20 mouse cellular contexts compared by ENCODE assay signal in the genomic region with DNA sequence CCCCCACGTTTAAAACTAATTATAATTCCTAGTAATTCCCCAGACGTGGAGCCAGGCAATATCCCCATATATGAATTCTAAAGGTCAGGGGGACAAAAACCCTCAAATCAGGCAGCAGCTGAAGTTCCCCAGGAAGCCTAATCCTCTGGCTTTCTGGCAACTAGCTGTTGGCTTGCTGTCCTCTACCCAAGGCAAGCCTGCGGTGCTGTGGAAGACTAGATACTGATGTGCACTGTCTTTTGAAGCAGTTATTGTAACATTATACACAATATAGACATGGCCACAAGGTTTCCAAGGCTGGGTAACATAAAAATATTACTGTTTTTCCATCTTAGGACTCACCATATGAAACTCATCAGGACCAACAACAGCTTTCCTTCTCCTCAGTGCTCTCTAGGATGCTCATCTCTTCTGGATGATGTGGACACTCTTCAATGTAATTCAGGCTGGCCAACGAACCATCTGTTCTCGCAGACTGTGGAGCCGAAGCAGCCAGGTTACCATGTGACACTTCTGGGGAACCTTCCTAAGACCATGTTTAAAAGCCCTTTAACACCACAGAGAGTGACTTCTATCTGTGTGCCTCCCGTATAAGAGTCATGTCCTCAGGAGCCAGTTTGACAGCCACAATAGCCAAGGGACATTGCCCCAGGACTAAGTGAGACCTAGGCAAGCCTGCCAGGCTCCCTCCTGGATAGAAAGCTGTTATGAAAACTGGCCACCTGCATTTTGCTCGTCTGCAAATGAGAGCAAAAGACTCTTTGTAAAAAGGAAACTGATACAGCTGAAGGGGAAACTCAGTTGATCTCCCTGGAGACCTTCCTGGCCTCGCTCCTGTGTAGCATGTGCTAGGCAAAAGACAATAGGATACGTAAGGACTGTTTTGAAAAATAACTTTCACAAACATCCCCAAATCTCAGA. TPM values are rescaled to one million over a fixed set of nuclear protein-coding genes. Genes with fewer than 3 reads are reported as not detected.
DNase-seq lines count a peak whose midpoint lies in the region; ATAC-seq and TF ChIP-seq lines count a peak whose summit lies in the region.
"Had no signal": no experiment of that assay in that cellular context is flagged by ENCODE, and none has a peak within 500 bp of the region (broad histone marks: within the 10 kb centered on the region; RNA-seq: fewer than 3 reads in every experiment).

No protein-coding gene starts in this region.

- no peak; the same call in none of the 2 replicates for TF ChIP-seq RAD21 in CH12.LX (IDR thresholded peaks at IDR 0.05; ENCODE audit: low read depth, low read length)

- H3K27me3 ChIP-seq in hindbrain, embryonic 16.5 days (replicated peaks; ENCODE audit: control insufficient read depth, insufficient read depth, low read length) = no peaks in the 10 kb centered on the region
- no peaks in the 10 kb centered on the region for H3K27me3 ChIP-seq in hindbrain, embryonic 13.5 days
- H3K27me3 ChIP-seq in liver, postnatal 0 days (ENCODE audit: insufficient read depth, low read length) = no peaks in the 10 kb centered on the region
- H3K27me3 ChIP-seq in CH12.LX (replicated peaks) = peaks cover 4% of the 10 kb centered on the region
- H3K27me3 ChIP-seq: embryonic facial prominence, embryonic 13.5 days; forebrain, embryonic 13.5 days; heart, embryonic 13.5 days had no signal

- no peak for TF ChIP-seq CTCF in liver, postnatal 0 days (IDR thresholded peaks at IDR 0.05; ENCODE audit: low read depth)
- TF ChIP-seq CTCF in CH12.LX (conservative IDR thresholded peaks at IDR 0.05 in 1 of 2, IDR thresholded peaks at IDR 0.05 in 1 of 2; ENCODE audit: low read depth in 2 of 2, low read length in 2 of 2) = no peak

- no peak overlapping the region for H3K4me2 ChIP-seq in hindbrain, embryonic 16.5 days (ENCODE audit: low read length)
- H3K4me2 ChIP-seq in hindbrain, embryonic 13.5 days = no peak overlapping the region
- no peak overlapping the region for H3K4me2 ChIP-seq in liver, postnatal 0 days (ENCODE audit: low read depth, low read length)
- H3K4me2 ChIP-seq in CH12.LX (ENCODE audit: insufficient read depth, low read depth, poor library complexity, severe bottlenecking) = peak overlapping the region; percentile 21
- H3K4me2 ChIP-seq: embryonic facial prominence, embryonic 13.5 days; forebrain, embryonic 13.5 days; heart, embryonic 13.5 days had no signal

- no peak overlapping the region for H3K9ac ChIP-seq in hindbrain, embryonic 16.5 days (ENCODE audit: low read depth, low read length)
- no peak overlapping the region for H3K9ac ChIP-seq in hindbrain, embryonic 13.5 days
- H3K9ac ChIP-seq in liver, postnatal 0 days (replicated peaks) = no peak overlapping the region
- no peak overlapping the region for H3K9ac ChIP-seq in CH12.LX (ENCODE audit: insufficient read depth, low read depth)
- H3K9ac ChIP-seq: embryonic facial prominence, embryonic 13.5 days; forebrain, embryonic 13.5 days; forebrain, postnatal 0 days; heart, embryonic 13.5 days had no signal

- TF ChIP-seq POLR2A in CH12.LX (IDR thresholded peaks at IDR 0.05; ENCODE audit: low read depth, low read length) = no peak

- H3K79me2 ChIP-seq in CH12.LX (replicated peaks; ENCODE audit: control insufficient read depth, extremely low read depth, insufficient read depth, poor library complexity, severe bottlenecking) = no peaks in the 10 kb centered on the region

- no peak overlapping the region for H3K27ac ChIP-seq in hindbrain, embryonic 16.5 days (ENCODE audit: low read depth, low read length)
- H3K27ac ChIP-seq in hindbrain, embryonic 13.5 days = no peak overlapping the region
- peak overlapping the region; percentile 88; the same call in 1 of the 2 replicates for H3K27ac ChIP-seq in liver, postnatal 0 days (ENCODE audit: low read depth)
- H3K27ac ChIP-seq in CH12.LX (ENCODE audit: insufficient read depth, low read depth) = no peak overlapping the region
- H3K27ac ChIP-seq: embryonic facial prominence, embryonic 13.5 days; forebrain, embryonic 13.5 days; heart, embryonic 13.5 days had no signal

- dilution Hi-C loops in CH12.LX (cut with MboI; ENCODE audit: extremely low pct_ligation_motif_present, extremely low pct_unique_long_range_greater_than_20kb, low sequenced_read_pairs) = no loop called here

- no peaks in the 10 kb centered on the region for H3K36me3 ChIP-seq in hindbrain, embryonic 16.5 days (ENCODE audit: control insufficient read depth, insufficient read depth, low read length)
- H3K36me3 ChIP-seq in hindbrain, embryonic 13.5 days = no peaks in the 10 kb centered on the region
- H3K36me3 ChIP-seq in liver, postnatal 0 days (replicated peaks; ENCODE audit: insufficient read depth, low read length) = no peaks in the 10 kb centered on the region
- no peaks in the 10 kb centered on the region for H3K36me3 ChIP-seq in CH12.LX (replicated peaks in 1 of 2; ENCODE audit: control insufficient read depth in 1 of 2, insufficient read depth in 1 of 2, low read length in 1 of 2)
- H3K36me3 ChIP-seq: embryonic facial prominence, embryonic 13.5 days; heart, embryonic 13.5 days had no signal

- H3K9me3 ChIP-seq in hindbrain, embryonic 16.5 days (ENCODE audit: control insufficient read depth, low read length) = no peaks in the 10 kb centered on the region
- no peaks in the 10 kb centered on the region for H3K9me3 ChIP-seq in hindbrain, embryonic 13.5 days
- H3K9me3 ChIP-seq in liver, postnatal 0 days (ENCODE audit: low read length) = no peaks in the 10 kb centered on the region
- H3K9me3 ChIP-seq in CH12.LX (replicated peaks; ENCODE audit: low read length) = no peaks in the 10 kb centered on the region
- H3K9me3 ChIP-seq: embryonic facial prominence, embryonic 13.5 days; forebrain, embryonic 13.5 days; heart, embryonic 13.5 days had no signal

- H3K4me3 ChIP-seq in hindbrain, embryonic 16.5 days (ENCODE audit: low read length) = no peak overlapping the region
- no peak overlapping the region for H3K4me3 ChIP-seq in hindbrain, embryonic 13.5 days
- H3K4me3 ChIP-seq in liver, postnatal 0 days (ENCODE audit: low read depth, low read length) = no peak overlapping the region
- no peak overlapping the region for H3K4me3 ChIP-seq in CH12.LX (replicated peaks in 1 of 3; ENCODE audit: low read depth in 2 of 3, low read length in 2 of 3, poor library complexity in 1 of 3)
- H3K4me3 ChIP-seq: embryonic facial prominence, embryonic 13.5 days; forebrain, embryonic 13.5 days; heart, embryonic 13.5 days had no signal

- in situ Hi-C loops in CH12.LX (cut with MboI; ENCODE audit: low pct_ligation_motif_present, low pct_unique_long_range_greater_than_20kb, low sequenced_read_pairs) = loop anchor here (25.0 kb wide), 1 partner anchor 196 kb away; no protein-coding TSS in a partner anchor

- ATAC-seq in hindbrain, embryonic 16.5 days = peak; percentile 79; the same call in 1 of the 2 replicates
- ATAC-seq in hindbrain, embryonic 13.5 days (ENCODE audit: low FRiP score) = no peak
- no peak for ATAC-seq in liver, postnatal 0 days
- ATAC-seq: forebrain, embryonic 13.5 days; forebrain, postnatal 0 days; intestine, embryonic 16.5 days had no signal

- WGBS in hindbrain, embryonic 16.5 days = 69% methylated on average over 10 of the region's 10 CpGs
- WGBS in hindbrain, embryonic 13.5 days = 77% methylated on average over 10 of the region's 10 CpGs
- WGBS in liver, postnatal 0 days (ENCODE audit: insufficient replicate concordance) = 67% methylated on average over 10 of the region's 10 CpGs

- DNase-seq in cerebellum, postnatal 10 days = peak; percentile 73 to 78
- DNase-seq in cerebellum, adult 11-12 months = no peak
- DNase-seq in liver, postnatal 0 days = no peak
- DNase-seq in liver (no peak), CH12.LX (ENCODE audit: extremely low read depth) (peak; percentile 87)
- no peak for DNase-seq in thymus, postnatal 25 days
- DNase-seq: adrenal gland, adult 2 months; adrenal gland, postnatal 25 days; cerebellum, adult 11 months; cerebellum, adult 9-10 months; forebrain, postnatal 0 days; gastrocnemius, postnatal 36 days; heart, adult 11 months; heart, postnatal 36 days had no signal

- TF ChIP-seq EP300 in liver, postnatal 0 days (IDR thresholded peaks at IDR 0.05; ENCODE audit: low read depth) = no peak
- TF ChIP-seq EP300 in CH12.LX (IDR thresholded peaks at IDR 0.05; ENCODE audit: low read length) = peak; percentile 89

- no peaks in the 10 kb centered on the region for H3K4me1 ChIP-seq in hindbrain, embryonic 16.5 days (ENCODE audit: control insufficient read depth, insufficient read depth, low read depth, low read length)
- no peaks in the 10 kb centered on the region for H3K4me1 ChIP-seq in hindbrain, embryonic 13.5 days (replicated peaks)
- H3K4me1 ChIP-seq in liver, postnatal 0 days (ENCODE audit: insufficient read depth) = no peaks in the 10 kb centered on the region; the same call in 1 of the 2 replicates
- peaks cover 2 to 19% of the 10 kb centered on the region in 2 experiments for H3K4me1 ChIP-seq in CH12.LX (ENCODE audit: control insufficient read depth in 1 of 2, insufficient read depth in 2 of 2)
- H3K4me1 ChIP-seq: embryonic facial prominence, embryonic 13.5 days; forebrain, embryonic 13.5 days; heart, embryonic 13.5 days had no signal

TF ChIP-seq in CH12.LX, 34 proteins besides CTCF, POLR2A, EP300 and RAD21 (continues in another document):
- no peak for TF ChIP-seq CHD2 (IDR thresholded peaks at IDR 0.05; ENCODE audit: low read length)
- peak; percentile 98 for TF ChIP-seq MAX (IDR thresholded peaks at IDR 0.05; ENCODE audit: low read length)
- TF ChIP-seq ZNF384 (IDR thresholded peaks at IDR 0.05; ENCODE audit: low read depth, low read length) = no peak
- TF ChIP-seq ETS1 (conservative IDR thresholded peaks at IDR 0.05; ENCODE audit: low read depth, low read length) = peak; percentile 83
- peak; percentile 92 for TF ChIP-seq IRF4 (IDR thresholded peaks at IDR 0.05; ENCODE audit: low read depth, low read length)
- TF ChIP-seq UBTF (IDR thresholded peaks at IDR 0.05; ENCODE audit: low read depth, low read length) = no peak
- no peak for TF ChIP-seq ZC3H11A (IDR thresholded peaks at IDR 0.05; ENCODE audit: low read depth, low read length)
- peak; percentile 91 for TF ChIP-seq MYC (IDR thresholded peaks at IDR 0.05; ENCODE audit: low read depth, low read length)
- TF ChIP-seq TCF12 (IDR thresholded peaks at IDR 0.05; ENCODE audit: low read depth, low read length) = peak; percentile 80
- TF ChIP-seq MEF2A (IDR thresholded peaks at IDR 0.05; ENCODE audit: borderline replicate concordance, low read depth, low read length) = peak; percentile 57; the same call in 1 of the 2 replicates
- peak; percentile 88 for TF ChIP-seq BHLHE40 (IDR thresholded peaks at IDR 0.05; ENCODE audit: low read depth, low read length)
- no peak for TF ChIP-seq NRF1 (IDR thresholded peaks at IDR 0.05; ENCODE audit: low read depth, low read length)

RNA-seq across cellular contexts. Expression of gene Egfr, which starts 11.1 kb away (rescaled TPM):
- 6.2 and 8.4 TPM in 2 replicates for polyA plus RNA-seq in hindbrain, embryonic 16.5 days (2015; fragmentation: Nextera tagmentation; extraction: Ambion mirVana)
- 3.5 and 3.9 TPM in 2 replicates for polyA plus RNA-seq in hindbrain, embryonic 13.5 days (2015; fragmentation: Nextera tagmentation; extraction: Ambion mirVana)
- 25.1 and 26.3 TPM in 2 replicates for polyA plus RNA-seq in liver, postnatal 0 days (2015; fragmentation: Nextera tagmentation; extraction: Ambion mirVana)
- total RNA-seq in CH12.LX (2012; rRNA removed) (0.04 TPM in 1 of 2 replicates, not detected in the other), CH12.LX (2014; rRNA removed) (0.26 and 0.27 TPM in 2 replicates)
- not detected in 2 replicates for polyA plus RNA-seq in CH12.LX (2012; ENCODE audit: insufficient read length, low read depth)

Comparison
In these comparisons a context has a peak if more than half of its experiments do, and no peak if none do; other contexts are left out.
1. DNase-seq: peak in cerebellum, postnatal 10 days (2 of 2) and CH12.LX (single experiment); none in cerebellum, adult 11-12 months (single experiment), liver, postnatal 0 days (single experiment), liver (single experiment) and thymus, postnatal 25 days (single experiment).